Mouse (Mus musculus) duodenum, adult 2 months (tissue): ENCODE results near the gene Mettl21a. TPM values are rescaled to one million over a fixed set of nuclear protein-coding genes. Genes with fewer than 3 reads are reported as not detected.

Experiments used
- polyA plus RNA-seq: library from polyadenylated mRNA; depleted of rRNA; stranded (reverse); fragments of >200 nt; gene quantifications from 2 replicates; pipeline ENCODE4 v1.2.3, GENCODE M21; 2012; ENCODE audit warnings: low replicate concordance; rRNA removed

Mettl21a gene
- polyA plus RNA-seq = 5.7 and 5.9 TPM in 2 replicates

DNA sequence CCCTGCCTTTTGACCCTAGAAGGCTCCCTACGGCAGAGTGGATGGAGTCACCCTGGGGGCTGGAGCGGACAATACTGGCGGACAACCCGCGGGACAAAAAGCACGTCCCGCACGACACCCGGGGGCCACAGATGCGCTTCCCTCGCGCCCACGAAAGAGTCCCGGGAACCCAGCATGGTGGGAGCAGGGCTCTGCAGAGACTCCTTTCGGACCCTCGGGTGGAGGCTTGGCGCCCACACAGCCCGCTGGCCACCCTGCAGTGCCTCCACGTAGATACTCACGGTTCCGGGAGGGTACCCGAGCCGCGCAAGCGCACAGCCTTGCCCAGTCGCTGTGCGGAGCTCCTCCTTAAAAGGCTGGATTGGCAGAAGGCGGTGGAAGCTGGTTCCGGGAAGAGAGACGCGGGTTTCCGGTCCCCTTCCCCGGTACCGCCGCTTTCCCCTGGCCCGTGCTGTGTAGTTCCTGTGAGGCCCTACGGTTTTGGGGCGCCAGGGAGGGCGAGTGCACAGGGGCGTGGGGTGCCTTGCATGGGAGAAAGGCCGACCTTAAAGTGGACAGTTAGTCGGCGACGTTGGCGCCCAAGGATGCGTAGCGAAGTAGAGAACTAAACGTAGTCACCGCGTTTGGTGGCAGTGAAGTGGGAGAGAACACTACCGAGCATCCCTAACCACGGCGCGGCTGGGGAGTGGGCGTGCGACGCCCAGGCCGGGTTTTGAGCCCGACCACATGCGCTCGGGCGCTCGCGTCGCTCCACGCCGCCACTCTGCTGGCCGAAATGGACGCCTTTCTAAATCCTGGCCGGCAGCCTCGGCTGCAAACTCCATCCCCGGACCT, at the start of gene Mettl21a:
Mettl21a (minus strand) TSS at position 362 of the 834 bp plus-strand sequence.

Other genes with a start within 250 kb of the Mettl21a start
- gene Creb1, start 84.6 kb downstream of the Mettl21a start, polyA plus RNA-seq = 5.0 and 6.8 TPM in 2 replicates
- 22.4 and 40.0 TPM in 2 replicates for gene Ccnyl1, start 73.2 kb upstream of the Mettl21a start, polyA plus RNA-seq
- 71.9 and 78.2 TPM in 2 replicates for gene Fzd5, start 120.5 kb upstream of the Mettl21a start, polyA plus RNA-seq